Mouse (Mus musculus) erythroblast, embryonic 14.5 days (primary cell): ENCODE measurements around the gene Plekhd1.

Experiments
- GATA1 ChIP-seq: IDR thresholded peaks from 2 replicates; pipeline ENCODE4 v1.6.1; 2012; ENCODE audit warnings: low read length, inconsistent platforms, mixed read lengths
- TAL1 ChIP-seq: IDR thresholded peaks from 3 replicates; pipeline ENCODE4 v1.6.1; 2012; ENCODE audit warnings: low read length, inconsistent platforms, mixed read lengths

- TF ChIP-seq TAL1: no peak
- no peak for TF ChIP-seq GATA1
Measured at GRCm38 (mm10) chr12:80681340-80681739, 11.1 kb upstream of the Plekhd1 start.
